Mouse (Mus musculus): Measurements from ENCODE around the gene Habp2.

Gene Habp2

DNA sequence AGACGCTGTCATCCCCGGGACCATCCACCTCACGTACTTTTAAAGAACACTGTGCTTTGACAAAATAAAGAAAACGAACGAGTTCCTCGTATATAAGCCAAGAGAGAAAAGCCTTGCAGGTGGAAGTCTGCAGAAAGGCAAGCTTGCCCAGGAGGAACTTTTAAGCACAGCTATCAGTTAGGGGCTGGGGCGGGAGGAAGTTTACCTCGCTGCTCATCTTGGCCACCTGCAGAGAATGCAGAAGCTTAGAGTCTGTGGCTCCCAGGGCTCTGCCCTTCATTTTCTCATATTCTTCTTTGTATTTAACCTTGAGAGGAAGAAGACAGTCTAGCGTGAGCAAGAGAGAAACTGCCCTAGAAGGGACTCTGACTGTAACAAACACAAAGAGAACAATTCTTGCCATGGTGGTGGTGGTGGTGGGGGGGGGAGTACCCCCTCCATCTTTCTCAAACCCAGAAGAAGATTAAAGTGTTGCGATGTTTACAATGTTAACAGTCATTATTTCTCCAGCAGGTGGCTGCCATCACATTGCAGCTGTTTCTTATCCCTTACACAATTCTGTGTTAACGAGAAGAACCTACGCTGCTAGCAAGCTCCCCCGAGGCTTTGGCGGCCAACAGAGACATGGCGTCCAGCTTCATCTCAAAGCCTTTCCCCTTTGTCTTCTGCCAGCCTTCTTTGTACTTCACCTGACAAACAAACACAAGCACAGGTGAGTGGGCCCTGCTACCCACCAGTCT lies 77.0 kb downstream of the Habp2 start:
- no peak for DNase-seq

DNA sequence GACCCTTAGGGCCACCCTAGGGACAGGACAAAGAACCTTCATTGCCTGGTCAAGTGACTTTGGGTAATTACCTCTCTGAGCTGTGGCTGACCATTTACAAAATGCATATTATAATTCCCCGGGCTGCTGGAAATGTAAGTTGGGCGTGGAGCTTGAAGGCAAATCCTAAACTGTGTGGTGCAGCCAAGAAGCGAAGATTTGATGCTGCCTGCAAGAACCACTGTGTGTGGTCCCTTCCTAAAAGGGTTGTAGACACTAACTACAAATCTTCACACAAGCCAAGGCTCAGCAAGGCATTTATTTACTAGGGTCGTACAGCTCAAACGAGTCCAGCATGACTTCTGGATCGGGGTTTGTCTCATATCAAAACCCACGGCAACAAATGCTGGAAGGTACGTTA lies 77.6 kb downstream of the Habp2 start:
- no peak for DNase-seq

DNA sequence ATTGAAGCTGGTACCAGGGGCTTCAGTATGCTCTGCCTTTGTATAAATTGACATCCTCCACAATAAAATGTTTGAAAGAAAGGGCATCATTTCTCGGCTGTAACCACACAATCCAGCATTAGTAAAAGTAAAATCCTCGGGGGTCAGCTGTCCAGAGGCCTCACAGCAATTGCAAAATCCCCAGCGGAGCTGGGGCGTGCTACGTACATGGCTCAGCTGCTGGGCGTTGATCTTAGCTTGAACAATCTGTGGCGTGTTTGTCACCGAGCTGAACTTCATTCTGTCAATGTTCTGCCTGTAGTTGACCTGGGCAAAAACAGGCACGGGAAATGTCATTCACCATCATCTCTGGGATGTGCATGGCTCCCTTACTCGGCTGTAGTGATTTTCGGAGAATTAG lies 79.2 kb downstream of the Habp2 start:
- no peak for DNase-seq

DNA sequence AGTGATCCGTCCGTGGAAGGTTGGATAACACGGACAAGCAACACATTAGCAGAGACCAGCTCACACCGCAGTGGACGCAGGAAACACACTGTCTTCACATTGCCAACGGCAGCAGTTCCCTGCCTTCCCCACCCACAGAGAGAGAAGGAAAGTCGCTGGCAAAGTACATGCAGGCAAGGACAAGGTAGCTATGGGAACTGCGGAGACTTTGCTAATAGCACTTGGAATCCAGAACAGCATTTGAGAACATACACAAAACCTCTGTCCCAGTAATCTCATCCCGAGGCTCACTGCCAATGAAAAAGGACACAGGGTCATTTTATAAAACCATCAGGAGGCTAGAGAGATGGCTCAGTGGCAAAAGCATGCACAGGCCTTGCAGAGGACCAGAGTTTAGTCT lies 79.7 kb downstream of the Habp2 start:
- no peak for DNase-seq

DNA sequence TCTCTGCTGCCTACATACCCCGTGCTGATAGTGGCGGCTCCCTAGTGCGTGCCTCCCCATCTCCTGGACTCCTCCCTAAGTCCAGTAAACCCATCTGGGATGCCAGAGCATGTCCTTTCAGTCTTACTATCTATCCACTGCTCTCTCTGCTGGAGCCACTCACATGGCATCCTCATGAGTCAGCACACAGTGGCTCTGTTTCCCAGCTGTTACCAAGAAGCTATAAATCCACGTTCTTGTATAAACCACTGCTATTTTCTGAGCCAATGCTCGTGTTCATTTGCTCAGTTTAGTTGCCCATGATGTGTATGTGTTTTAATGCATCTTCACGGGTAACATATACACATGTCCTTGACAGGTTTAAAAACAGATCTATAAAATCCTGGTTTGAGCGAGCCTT lies 80.8 kb downstream of the Habp2 start:
- DNase-seq = no peak

DNA sequence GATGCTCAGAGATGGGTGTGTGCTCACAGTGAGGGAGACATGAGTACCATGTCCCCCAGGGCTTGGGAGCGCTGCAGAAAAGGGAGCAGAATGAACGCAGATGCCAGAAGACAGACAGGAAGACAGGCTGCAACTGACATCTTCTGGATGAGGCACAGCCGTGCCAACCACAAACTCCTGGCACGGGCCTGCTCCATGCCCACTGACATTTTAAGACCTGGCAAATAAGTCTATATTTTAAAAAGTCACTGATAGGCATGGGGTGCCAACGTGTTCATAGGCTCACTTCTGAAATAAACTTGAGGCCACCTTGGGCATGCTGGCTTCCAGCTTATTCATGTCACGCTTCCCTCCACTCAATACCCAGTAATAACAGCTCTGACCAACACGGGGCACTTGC lies 82.0 kb downstream of the Habp2 start:
- no peak for DNase-seq

Measured in kidney, postnatal 25 days (tissue).